Mouse (Mus musculus) cerebellum, adult 9-10 months (tissue): ENCODE data around the gene Olfr606.
"Not testable (repeated sequence)": the region's sequence is repeated elsewhere in the genome, so short reads cannot be mapped to it uniquely, and the experiment has no call there.

ENCODE experiments used
- DNase-seq: peaks from one replicate; pipeline ENCODE4 v3.0.0; 2022

Olfr606 gene

DNA sequence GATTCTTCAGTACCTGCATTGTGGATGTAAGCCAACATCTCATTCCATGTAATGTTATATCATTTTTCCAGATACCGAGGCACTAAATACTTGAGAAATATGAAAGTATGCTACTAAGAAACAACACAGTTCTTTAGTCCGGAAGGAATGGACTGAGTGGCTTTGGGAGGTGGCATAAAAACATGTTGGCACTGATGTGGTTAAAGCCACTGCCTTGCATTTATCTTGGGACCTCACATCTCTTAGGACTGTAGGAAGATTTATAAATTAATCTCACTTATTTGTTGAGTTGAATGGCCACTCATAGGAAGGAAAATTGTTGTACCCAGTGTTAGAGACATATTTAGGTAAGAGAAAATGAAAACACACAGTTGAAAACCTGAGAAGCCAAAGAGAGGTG lies at the start of gene Olfr606:
Olfr606 (plus strand) TSS at position 301 of the 400 bp plus-strand sequence.
- DNase-seq = no peak

DNA sequence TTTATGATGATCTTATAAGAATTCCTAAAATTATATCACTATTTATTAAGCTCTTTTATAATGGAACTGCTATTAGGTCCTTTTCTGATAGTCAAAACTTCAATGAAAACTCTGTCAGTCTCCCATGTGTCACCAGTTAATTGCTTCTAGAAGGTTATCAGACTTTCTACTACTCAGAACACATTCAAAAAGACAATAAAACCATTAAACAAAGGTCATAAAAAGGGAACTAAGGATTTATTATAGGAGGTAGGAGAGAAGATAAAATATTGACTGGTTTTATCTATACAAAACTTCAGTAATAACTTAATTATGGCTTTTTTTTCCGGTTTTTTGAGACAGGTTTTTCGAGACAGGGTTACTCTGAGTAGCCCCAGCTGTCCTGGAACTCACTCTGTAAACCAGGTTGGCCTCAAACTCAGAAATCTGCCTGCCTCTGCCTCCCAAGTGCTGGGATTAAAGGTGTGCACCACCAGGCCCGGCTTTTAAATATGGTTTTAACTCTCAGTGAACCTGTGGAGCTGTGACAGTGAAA lies 42.3 kb upstream of the Olfr606 start:
- not testable (repeated sequence) for DNase-seq

DNA sequence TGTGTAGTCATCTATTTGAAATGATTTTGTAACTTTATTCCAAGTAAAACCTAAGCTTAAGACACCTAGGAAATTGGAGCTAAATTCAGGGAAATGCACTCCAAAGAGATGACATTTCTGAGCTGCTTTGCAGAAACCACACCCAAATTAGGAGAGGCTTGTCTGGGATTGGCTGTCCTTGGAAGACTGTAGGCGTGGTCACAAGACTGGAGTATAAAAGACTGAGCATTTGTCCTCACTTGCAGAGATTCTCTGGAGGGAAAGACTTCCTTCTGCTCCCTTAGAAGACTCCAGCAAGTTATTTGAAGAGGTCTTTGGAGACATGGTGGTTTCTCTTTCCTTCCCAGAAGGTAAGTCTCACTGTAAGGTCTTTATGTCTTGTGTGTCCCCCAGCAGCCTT lies 34.1 kb upstream of the Olfr606 start, which contains the start of gene Usp17lc:
Usp17lc (plus strand) TSS at position 301 of the 400 bp plus-strand sequence.
- DNase-seq = not testable (repeated sequence)

DNA sequence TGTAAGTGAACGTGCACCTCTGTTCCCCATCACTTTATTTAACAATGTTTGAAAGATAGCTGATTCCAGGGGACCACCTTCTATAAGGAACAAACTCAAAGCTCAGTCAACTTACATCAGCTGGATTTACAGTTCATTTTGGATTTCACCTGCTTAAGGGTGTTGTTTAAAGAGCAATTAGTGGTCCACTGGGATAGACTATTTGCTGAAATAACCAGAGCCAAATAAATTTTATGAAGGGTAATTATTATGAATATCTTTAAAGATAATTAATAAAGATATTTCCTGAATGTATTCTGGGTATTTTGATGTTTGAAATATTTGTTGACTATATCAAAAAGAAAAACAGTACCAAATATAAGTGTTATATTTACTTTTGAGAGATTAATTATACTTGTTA lies 3.5 kb upstream of the Olfr606 start, which contains the start of gene Olfr605:
Olfr605 (minus strand) TSS at position 101 of the 400 bp plus-strand sequence.
- no peak for DNase-seq

DNA sequence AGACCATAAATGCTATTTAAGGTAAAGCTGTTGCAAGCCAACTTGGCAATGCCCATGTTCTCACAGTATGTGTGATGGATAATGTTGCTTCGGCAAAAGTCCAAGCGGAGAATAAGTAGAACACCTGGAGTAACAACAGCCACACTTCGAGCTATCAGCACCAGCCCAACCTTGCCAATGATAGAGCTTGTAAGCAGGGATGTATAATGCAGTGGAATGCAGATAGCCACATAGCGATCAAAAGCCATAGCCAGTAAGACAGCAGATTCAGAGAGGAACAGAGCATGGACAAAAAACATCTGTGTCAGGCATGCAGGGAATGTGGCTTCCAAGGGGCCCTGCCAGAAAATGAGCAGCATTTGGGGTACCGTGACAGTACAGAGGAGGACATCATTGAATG lies 11.7 kb downstream of the Olfr606 start:
- DNase-seq = no peak

DNA sequence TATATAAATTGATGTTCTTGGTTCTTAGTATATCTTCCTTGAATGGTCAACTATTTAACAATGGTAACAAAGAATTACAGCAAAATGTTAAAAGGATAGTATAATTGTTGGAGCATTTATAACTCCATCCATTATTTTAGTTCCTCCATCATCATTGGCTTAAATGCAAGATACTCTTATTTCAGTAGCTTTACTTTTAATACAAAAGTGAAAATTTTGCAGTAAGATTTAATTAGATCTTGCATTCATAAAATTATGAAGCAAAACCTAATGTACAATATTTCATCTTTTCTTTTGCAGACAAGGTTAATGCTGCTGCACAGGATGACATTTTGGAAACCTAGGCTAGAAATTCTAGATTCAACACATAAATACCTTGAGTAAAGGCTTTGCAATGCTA lies 20.7 kb downstream of the Olfr606 start, which contains the start of gene Olfr608:
Olfr608 (plus strand) TSS at position 301 of the 400 bp plus-strand sequence.
- no peak for DNase-seq

DNA sequence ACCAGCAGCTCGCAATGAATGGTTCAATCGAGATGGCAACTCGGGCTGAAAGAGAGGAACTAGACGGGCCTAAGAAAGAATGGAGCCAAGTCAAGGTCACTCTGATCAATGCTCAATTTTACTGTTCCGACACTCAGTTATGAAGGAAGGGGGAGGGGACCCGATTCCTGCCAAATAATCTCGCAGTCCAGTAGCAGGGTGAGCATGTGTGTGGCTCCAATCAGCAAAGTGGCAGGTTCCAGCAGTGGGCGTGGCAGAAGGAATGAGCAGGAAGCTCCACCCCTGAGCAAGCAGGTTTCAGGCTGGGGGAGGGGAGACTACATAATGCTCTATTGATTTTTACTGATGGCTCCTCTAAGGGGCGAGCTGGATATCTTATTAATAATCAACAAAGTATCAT lies 28.3 kb downstream of the Olfr606 start:
- not testable (repeated sequence) for DNase-seq

DNA sequence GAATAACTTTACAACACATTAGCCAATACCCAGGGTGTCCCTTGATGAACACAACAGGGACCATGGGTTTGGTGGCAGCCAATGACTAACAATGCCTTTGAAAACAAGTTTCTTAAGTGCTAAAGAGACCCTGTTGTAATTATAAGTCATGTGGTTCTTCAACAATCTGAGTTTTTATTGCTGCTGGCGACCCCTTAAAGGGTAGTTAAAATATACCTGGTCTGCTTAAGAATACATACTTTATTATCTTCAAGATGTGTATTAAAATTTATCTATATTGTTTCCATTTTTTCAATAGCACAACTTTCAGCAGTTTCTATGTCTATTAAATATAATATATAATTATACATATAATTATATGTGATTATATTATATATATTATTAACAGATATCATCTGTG lies 49.1 kb downstream of the Olfr606 start, which contains the start of gene Olfr609:
Olfr609 (minus strand) TSS at position 101 of the 400 bp plus-strand sequence.
- DNase-seq = no peak
